In genomic region chr3:81009245-81009644, GRCm38 (mm10) we compare ENCODE assay signal across 27 mouse cellular contexts. TPM values are rescaled to one million over a fixed set of nuclear protein-coding genes. Genes with fewer than 3 reads are reported as not detected.
"Had no signal": no experiment of that assay in that cellular context is flagged by ENCODE, and none has a peak within 500 bp of the region (broad histone marks: within the 10 kb centered on the region; RNA-seq: fewer than 3 reads in every experiment).

No protein-coding gene starts in this region.

- ATAC-seq: hindbrain, embryonic 16.5 days; inflammation-experienced regulatory T-cells, adult 6 months had no signal

- H3K4me2 ChIP-seq: heart, embryonic 12.5 days; hindbrain, embryonic 12.5 days; hindbrain, embryonic 14.5 days; intestine, embryonic 15.5 days; limb, embryonic 12.5 days; liver, embryonic 13.5 days; liver, embryonic 15.5 days had no signal

- DNase-seq: gastrocnemius, adult 2 months; gastrocnemius, postnatal 10 days; gastrocnemius, postnatal 25 days; heart, adult 18-20 months; heart, postnatal 10 days; heart, postnatal 4 days; kidney, adult 18-20 months; kidney, adult 8-10 months; kidney, postnatal 10 days; kidney, postnatal 25 days; kidney, postnatal 4 days; liver; liver, embryonic 13.5 days had no signal

- H3K27me3 ChIP-seq: heart, embryonic 12.5 days; hindbrain, embryonic 12.5 days; intestine, embryonic 15.5 days; limb, embryonic 12.5 days; liver, embryonic 13.5 days; liver, embryonic 15.5 days had no signal

- H3K4me3 ChIP-seq: gastrocnemius, adult 2 months; heart, embryonic 10.5 days; heart, embryonic 12.5 days; hindbrain, embryonic 10.5 days; hindbrain, embryonic 12.5 days; intestine, embryonic 15.5 days; layer of hippocampus, adult 2 months; left cerebral cortex, adult 2 months; limb, embryonic 10.5 days; limb, embryonic 12.5 days; liver, embryonic 13.5 days; liver, embryonic 15.5 days had no signal

- H3K9ac ChIP-seq: heart, embryonic 12.5 days; hindbrain, embryonic 12.5 days; hindbrain, embryonic 14.5 days; intestine, embryonic 15.5 days; limb, embryonic 12.5 days; liver, embryonic 13.5 days; liver, embryonic 15.5 days had no signal

- H3K4me1 ChIP-seq: heart, embryonic 10.5 days; heart, embryonic 12.5 days; hindbrain, embryonic 10.5 days; hindbrain, embryonic 12.5 days; intestine, embryonic 15.5 days; limb, embryonic 10.5 days; limb, embryonic 12.5 days; liver, embryonic 13.5 days; liver, embryonic 15.5 days had no signal

- H3K27ac ChIP-seq: gastrocnemius, adult 2 months; heart, embryonic 10.5 days; hindbrain, embryonic 10.5 days; hindbrain, embryonic 12.5 days; hindbrain, embryonic 14.5 days; intestine, embryonic 15.5 days; layer of hippocampus, adult 2 months; left cerebral cortex, adult 2 months; limb, embryonic 10.5 days; limb, embryonic 12.5 days; liver, embryonic 13.5 days; liver, embryonic 15.5 days had no signal

- H3K36me3 ChIP-seq: heart, embryonic 10.5 days; heart, embryonic 12.5 days; hindbrain, embryonic 10.5 days; hindbrain, embryonic 12.5 days; intestine, embryonic 15.5 days; limb, embryonic 10.5 days; limb, embryonic 12.5 days; liver, embryonic 13.5 days; liver, embryonic 15.5 days had no signal

- H3K9me3 ChIP-seq: heart, embryonic 10.5 days; heart, embryonic 12.5 days; hindbrain, embryonic 10.5 days; hindbrain, embryonic 12.5 days; intestine, embryonic 15.5 days; limb, embryonic 10.5 days; limb, embryonic 12.5 days; liver, embryonic 13.5 days; liver, embryonic 15.5 days had no signal

RNA-seq across cellular contexts. Expression of gene Pdgfc, which starts 27.0 kb away (rescaled TPM):
- total RNA-seq: granulocyte monocyte progenitor cell, adult 5-6 weeks had no signal
- polyA plus RNA-seq: inflammation-experienced regulatory T-cells, adult 6 months had no signal
